ENCODE assay signal across 8 mouse cellular contexts in the genomic region with DNA sequence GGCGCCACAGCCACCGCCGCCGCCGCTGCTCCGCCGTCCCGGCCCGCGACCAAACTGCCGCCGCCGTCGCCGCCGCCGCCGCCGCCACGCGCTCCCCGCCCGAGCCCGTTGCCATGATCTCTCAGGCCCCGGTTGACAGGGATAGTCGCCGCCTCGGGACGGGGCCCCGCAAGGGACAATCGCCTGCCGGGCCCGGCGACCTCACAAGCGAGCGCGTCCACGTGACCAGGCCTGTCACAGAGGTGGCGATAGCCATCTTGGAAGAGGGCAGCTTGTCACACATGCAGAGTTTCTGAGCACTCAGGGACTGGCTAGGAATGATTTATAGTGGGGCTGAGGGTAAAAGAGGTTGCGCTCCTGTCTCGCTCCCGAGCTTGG. TPM values are rescaled to one million over a fixed set of nuclear protein-coding genes. Genes with fewer than 3 reads are reported as not detected.
DNase-seq lines count a peak whose midpoint lies in the region; ATAC-seq and TF ChIP-seq lines count a peak whose summit lies in the region.

Gene Ttll11, minus strand, starts transcription at position 270 of the 378 bp plus-strand sequence.

- no peaks in the 10 kb centered on the region for H3K9me3 ChIP-seq in G1E (replicated peaks)
- no peaks in the 10 kb centered on the region for H3K9me3 ChIP-seq in forebrain, embryonic 16.5 days (ENCODE audit: control insufficient read depth, low read length)
- no peaks in the 10 kb centered on the region for H3K9me3 ChIP-seq in lung, embryonic 14.5 days (ENCODE audit: low read depth, low read length)

- intact Hi-C loops in heart, postnatal 36 days (cut with DNase I): no loop called here

- H3K27ac ChIP-seq in forebrain, embryonic 16.5 days (ENCODE audit: low read length): peak within 1 kb of the TSS; percentile 59
- peak within 1 kb of the TSS; percentile 92 for H3K27ac ChIP-seq in layer of hippocampus, adult 2 months
- peak within 1 kb of the TSS; percentile 67 for H3K27ac ChIP-seq in lung, embryonic 14.5 days (ENCODE audit: low read depth)
- peak within 1 kb of the TSS; percentile 73 for H3K27ac ChIP-seq in olfactory bulb, adult 2 months (ENCODE audit: insufficient read depth, low read depth, low read length)
- H3K27ac ChIP-seq in thymus, adult 2 months (ENCODE audit: control insufficient read depth, insufficient read depth, low read length): no peak within 1 kb of the TSS

- peak; percentile 69 for ATAC-seq in G1E (ENCODE audit: extremely low read depth, insufficient number of reproducible peaks, low FRiP score, poor library complexity, severe bottlenecking)
- peak; percentile 91 for ATAC-seq in forebrain, embryonic 16.5 days
- peak; percentile 95 for ATAC-seq in lung, embryonic 14.5 days (ENCODE audit: insufficient read depth)

- peak within 1 kb of the TSS; percentile 75 for H3K9ac ChIP-seq in forebrain, embryonic 16.5 days (replicated peaks; ENCODE audit: low read depth, low read length)
- peak within 1 kb of the TSS; percentile 84 for H3K9ac ChIP-seq in lung, embryonic 14.5 days

- peaks cover 7% of the 10 kb centered on the region for H3K27me3 ChIP-seq in G1E (ENCODE audit: insufficient read depth, low read length)
- no peaks in the 10 kb centered on the region for H3K27me3 ChIP-seq in forebrain, embryonic 16.5 days (replicated peaks; ENCODE audit: control insufficient read depth, insufficient read depth, low read length)
- H3K27me3 ChIP-seq in lung, embryonic 14.5 days (ENCODE audit: insufficient read depth, low read length): no peaks in the 10 kb centered on the region
- no peaks in the 10 kb centered on the region; the same call in 1 of the 2 replicates for H3K27me3 ChIP-seq in thymus, adult 2 months (ENCODE audit: control insufficient read depth, insufficient read depth, low read length)

- no peak for TF ChIP-seq CTCF in G1E (IDR thresholded peaks at IDR 0.05; ENCODE audit: low read depth, low read length)
- no peak for TF ChIP-seq CTCF in layer of hippocampus, adult 2 months (conservative IDR thresholded peaks at IDR 0.05)
- TF ChIP-seq CTCF in lung, embryonic 14.5 days (IDR thresholded peaks at IDR 0.05; ENCODE audit: low read depth): no peak
- no peak for TF ChIP-seq CTCF in olfactory bulb, adult 2 months (IDR thresholded peaks at IDR 0.05; ENCODE audit: insufficient read depth, low read depth, low read length)
- TF ChIP-seq CTCF in thymus, adult 2 months (IDR thresholded peaks at IDR 0.05; ENCODE audit: borderline replicate concordance, control insufficient read depth, extremely low read depth, insufficient read depth, low read length, poor library complexity): no peak

- peak; percentile 90 for DNase-seq in G1E (ENCODE audit: low spot score)
- DNase-seq in cerebellum, adult 18-20 months: peak; percentile 97 to 98
- DNase-seq in heart, postnatal 36 days: peak; percentile 93
- peak; percentile 94 for DNase-seq in layer of hippocampus, adult 2 months (ENCODE audit: low spot score in 2 of 2)
- peak; percentile 94 for DNase-seq in lung, embryonic 14.5 days
- DNase-seq in thymus, adult 2 months: peak; percentile 87

- peak; percentile 67 for TF ChIP-seq POLR2A in olfactory bulb, adult 2 months (IDR thresholded peaks at IDR 0.05; ENCODE audit: insufficient read depth, low read depth, low read length)
- no peak for TF ChIP-seq POLR2A in thymus, adult 2 months (IDR thresholded peaks at IDR 0.05; ENCODE audit: control insufficient read depth, extremely low read depth, insufficient read depth, low read length, poor library complexity)

- H3K4me2 ChIP-seq in forebrain, embryonic 16.5 days (ENCODE audit: low read length): peak within 1 kb of the TSS; percentile 98
- H3K4me2 ChIP-seq in lung, embryonic 14.5 days: peak within 1 kb of the TSS; percentile 88

- peaks cover 28% of the 10 kb centered on the region for H3K36me3 ChIP-seq in G1E (replicated peaks)
- H3K36me3 ChIP-seq in forebrain, embryonic 16.5 days (ENCODE audit: control insufficient read depth, insufficient read depth): no peaks in the 10 kb centered on the region
- no peaks in the 10 kb centered on the region for H3K36me3 ChIP-seq in lung, embryonic 14.5 days (ENCODE audit: insufficient read depth)
- H3K36me3 ChIP-seq in thymus, adult 2 months (ENCODE audit: control insufficient read depth, insufficient read depth, low read length): no peaks in the 10 kb centered on the region

- 0% methylated on average over 41 of the region's 42 CpGs for WGBS in forebrain, embryonic 16.5 days
- WGBS in lung, embryonic 14.5 days: under 1% methylated on average over 42 of the region's 42 CpGs
- 3% methylated on average over 42 of the region's 42 CpGs for WGBS in olfactory bulb, adult 2 months
- under 1% methylated on average over 42 of the region's 42 CpGs for WGBS in thymus, adult 2 months

- H3K4me3 ChIP-seq in G1E (ENCODE audit: low read depth, low read length): peak within 1 kb of the TSS; percentile 89
- peak within 1 kb of the TSS; percentile 79 for H3K4me3 ChIP-seq in forebrain, embryonic 16.5 days (replicated peaks; ENCODE audit: low read length)
- H3K4me3 ChIP-seq in layer of hippocampus, adult 2 months: peak within 1 kb of the TSS; percentile 73
- H3K4me3 ChIP-seq in lung, embryonic 14.5 days (ENCODE audit: low read depth, low read length): peak within 1 kb of the TSS; percentile 90
- peak within 1 kb of the TSS; percentile 93 for H3K4me3 ChIP-seq in olfactory bulb, adult 2 months (ENCODE audit: insufficient read depth, low read depth, low read length)
- peak within 1 kb of the TSS; percentile 73 for H3K4me3 ChIP-seq in thymus, adult 2 months (ENCODE audit: control insufficient read depth, insufficient read depth, low read length)

- peaks cover 37% of the 10 kb centered on the region for H3K4me1 ChIP-seq in G1E (ENCODE audit: insufficient read depth, low read depth, low read length)
- H3K4me1 ChIP-seq in forebrain, embryonic 16.5 days (replicated peaks; ENCODE audit: control insufficient read depth, insufficient read depth, low read length): peaks cover 21% of the 10 kb centered on the region
- peaks cover 17% of the 10 kb centered on the region for H3K4me1 ChIP-seq in lung, embryonic 14.5 days (ENCODE audit: insufficient read depth)
- H3K4me1 ChIP-seq in olfactory bulb, adult 2 months (ENCODE audit: control insufficient read depth, insufficient read depth, low read length): peaks cover 21% of the 10 kb centered on the region; the same call in 1 of the 2 replicates
- H3K4me1 ChIP-seq in thymus, adult 2 months (replicated peaks; ENCODE audit: control insufficient read depth, insufficient read depth, low read length): peaks cover 18% of the 10 kb centered on the region

RNA-seq across cellular contexts. Expression of gene Ttll11, which starts in this region (rescaled TPM):
- total RNA-seq in G1E (2014; fragmentation: Nextera tagmentation): not detected in 2 replicates
- total RNA-seq in G1E (2017): 0.33 and 0.46 TPM in 2 replicates
- 0.87 and 1.1 TPM in 2 replicates for polyA plus RNA-seq in G1E (2012)
- 2.5 and 3.2 TPM in 2 replicates for polyA plus RNA-seq in forebrain, embryonic 16.5 days (2015; fragmentation: Nextera tagmentation; extraction: Ambion mirVana)
- 1 to 10 TPM; 1.1 to 2.5 TPM for total RNA-seq in heart, postnatal 36 days (2021)
- 10 to 100 TPM; 33.9 to 38.8 TPM for total RNA-seq in layer of hippocampus, adult 2 months (2021)
- 1.2 TPM in 2 replicates for polyA plus RNA-seq in lung, embryonic 14.5 days (2014; fragmentation: Nextera tagmentation; extraction: Ambion mirVana)
- not detected in 2 replicates for polyA plus RNA-seq in olfactory bulb, adult 2 months (2012; ENCODE audit: insufficient read depth, insufficient read length, low replicate concordance, missing spikeins)
- polyA plus RNA-seq in thymus, adult 2 months (2012; rRNA removed): 0.33 and 0.46 TPM in 2 replicates

Comparison
In these comparisons a context has a peak if more than half of its experiments do, and no peak if none do; other contexts are left out.
1. RNA of gene Ttll11 (total RNA-seq): 33.9 to 38.8 TPM in layer of hippocampus, adult 2 months; 1.1 to 2.5 TPM in heart, postnatal 36 days and 0.33 to 0.46 TPM in G1E; every median in the first group is over 10 times any median in the second.
2. Peak in DNase-seq and H3K4me3 ChIP-seq in thymus, adult 2 months; RNA of the gene not detected or under 1 TPM.
3. Peak in every context shown above with its lines, with median percentiles within 50 percentile points of each other: ATAC-seq, DNase-seq and H3K4me3 ChIP-seq.